Mouse (Mus musculus): Measurements from ENCODE around the gene 1700037C18Rik.

- TF ChIP-seq CTCF (IDR thresholded peaks at IDR 0.05; ENCODE audit: borderline replicate concordance, control insufficient read depth, extremely low read depth, insufficient read depth, low read length, poor library complexity) (no peak), POLR2A (IDR thresholded peaks at IDR 0.05; ENCODE audit: control insufficient read depth, extremely low read depth, insufficient read depth, low read length, poor library complexity) (no peak)
Observed at GRCm38 (mm10) chr16:3920756-3921155, 12.3 kb upstream of the 1700037C18Rik start.
